Mouse (Mus musculus): Measurements from ENCODE around the gene Dapk2.
"Not testable (repeated sequence)": the region's sequence is repeated elsewhere in the genome, so short reads cannot be mapped to it uniquely, and the experiment has no call there.

Dapk2 gene

GRCm38 (mm10) chr9:66275267-66275991, 117.4 kb downstream of the Dapk2 start:
- peak; percentile 69 to 70 for DNase-seq (ENCODE audit: low spot score in 2 of 2)

DNA sequence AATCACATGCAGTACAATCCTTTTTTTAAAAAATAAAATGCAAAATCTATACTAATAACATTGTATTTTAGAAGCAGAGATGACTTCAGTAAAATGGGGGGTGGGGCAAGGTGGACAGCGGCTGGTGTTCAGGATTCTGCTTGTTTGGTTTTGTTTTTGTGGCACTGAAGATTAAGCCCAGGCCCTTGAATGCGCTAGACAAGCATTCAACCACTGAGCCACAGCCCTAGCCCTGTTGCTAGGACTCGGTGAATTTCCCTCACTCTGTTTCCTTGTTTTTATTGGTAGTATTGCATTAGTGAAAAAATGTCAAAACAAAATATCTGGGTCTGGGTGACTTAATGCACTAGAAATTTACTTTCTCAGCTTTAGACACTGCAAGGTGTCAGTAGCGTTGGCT, 118.0 kb downstream of the Dapk2 start:
- no peak for DNase-seq (ENCODE audit: low spot score in 2 of 2)

- no peak for DNase-seq (ENCODE audit: low spot score in 2 of 2)
Measured at GRCm38 (mm10) chr9:66276697-66277385, 118.8 kb downstream of the Dapk2 start.

DNA sequence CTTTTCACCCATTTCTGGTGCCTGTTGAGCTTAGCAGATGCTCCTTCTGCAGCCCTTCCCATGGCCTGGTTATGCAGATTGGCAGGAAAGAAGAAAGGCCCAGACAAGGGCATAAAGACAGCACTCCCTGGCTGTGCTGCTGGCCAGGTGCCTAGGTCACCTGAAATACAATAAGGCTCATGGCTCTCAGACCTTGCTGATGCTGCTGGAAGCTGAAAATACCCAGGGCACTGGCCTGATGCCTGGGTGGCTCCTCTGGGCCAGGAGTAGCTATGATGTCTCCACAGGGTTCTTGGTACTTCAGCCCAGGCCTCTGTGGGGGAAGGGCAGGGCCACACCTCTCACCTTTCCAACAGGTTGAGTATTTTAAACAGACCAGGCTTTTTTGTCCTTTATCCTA, 121.6 kb downstream of the Dapk2 start:
- no peak for DNase-seq (ENCODE audit: low spot score in 2 of 2)

GRCm38 (mm10) chr9:66280496-66280895, 122.5 kb downstream of the Dapk2 start:
- no peak for DNase-seq (ENCODE audit: low spot score in 2 of 2)

DNA sequence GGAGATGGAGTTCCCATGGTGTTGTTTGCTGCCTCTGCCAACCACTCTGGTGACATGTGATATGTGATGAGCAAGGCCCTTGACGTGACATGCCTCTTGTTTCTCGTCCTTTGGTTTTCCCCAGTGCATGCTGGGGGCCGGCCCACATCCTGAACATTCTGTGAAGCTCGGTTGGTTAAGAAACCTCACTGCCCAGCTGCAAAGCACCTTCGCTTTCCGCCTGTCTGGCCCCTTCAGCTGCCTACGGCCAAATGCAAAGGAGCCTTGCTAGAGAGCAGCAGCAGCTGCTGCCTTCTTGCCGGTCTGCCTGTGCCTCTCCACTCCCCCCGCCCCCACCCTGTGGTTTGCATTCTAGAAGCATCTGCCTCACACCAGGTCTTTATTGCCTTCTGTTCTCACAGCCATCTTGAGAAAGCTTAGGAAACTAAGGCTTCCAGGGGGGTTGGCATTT, 123.5 kb downstream of the Dapk2 start:
- DNase-seq (ENCODE audit: low spot score in 2 of 2): no peak

DNA sequence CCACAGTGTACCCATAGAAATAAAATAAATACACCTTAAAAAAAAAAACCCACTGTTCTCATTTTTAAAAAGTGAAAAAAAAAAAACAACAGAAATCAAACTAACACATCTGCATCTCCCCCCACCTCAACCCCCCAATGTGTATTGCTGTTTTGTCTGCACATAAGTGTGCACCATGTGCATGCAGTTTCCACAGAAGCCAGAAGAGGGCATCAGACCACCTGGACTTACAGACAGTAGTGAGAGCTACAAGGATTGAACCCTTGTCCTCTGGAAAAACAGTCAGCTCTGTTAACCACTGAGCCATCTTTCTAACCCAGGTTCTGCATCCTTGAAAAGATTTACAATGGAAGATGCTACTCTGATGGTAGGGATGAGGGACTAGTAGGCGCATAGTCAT, 124.6 kb downstream of the Dapk2 start:
- no peak for DNase-seq (ENCODE audit: low spot score in 2 of 2)

- peak; percentile 74 to 81 for DNase-seq (ENCODE audit: low spot score in 2 of 2)
Measured at GRCm38 (mm10) chr9:66283565-66284203, 125.7 kb downstream of the Dapk2 start.

- not testable (repeated sequence) for DNase-seq (ENCODE audit: low spot score in 2 of 2)
Measured at GRCm38 (mm10) chr9:66285241-66285640, 127.2 kb downstream of the Dapk2 start.

- DNase-seq (ENCODE audit: low spot score in 2 of 2): no peak
Measured at GRCm38 (mm10) chr9:66285901-66286300, 127.9 kb downstream of the Dapk2 start.

DNA sequence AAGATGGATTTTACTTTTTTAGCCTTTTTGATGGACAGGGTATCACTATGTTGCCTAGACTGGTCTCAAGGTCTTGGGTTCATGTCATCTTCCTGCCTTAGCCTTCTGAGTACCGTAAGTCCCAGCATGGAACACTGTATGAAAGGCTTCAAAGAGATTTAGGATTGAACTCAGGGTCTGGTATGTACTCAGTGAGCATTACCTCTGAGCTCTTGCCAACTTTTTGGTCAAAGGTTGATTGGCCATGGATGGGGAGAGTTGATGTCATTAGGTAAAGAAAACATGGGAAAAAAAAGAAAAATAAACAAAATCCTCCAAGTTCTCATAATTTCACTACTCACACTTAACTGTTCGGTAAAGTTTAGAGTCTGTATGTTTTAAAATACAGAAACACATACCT, 132.7 kb downstream of the Dapk2 start:
- no peak for DNase-seq (ENCODE audit: low spot score in 2 of 2)

DNA sequence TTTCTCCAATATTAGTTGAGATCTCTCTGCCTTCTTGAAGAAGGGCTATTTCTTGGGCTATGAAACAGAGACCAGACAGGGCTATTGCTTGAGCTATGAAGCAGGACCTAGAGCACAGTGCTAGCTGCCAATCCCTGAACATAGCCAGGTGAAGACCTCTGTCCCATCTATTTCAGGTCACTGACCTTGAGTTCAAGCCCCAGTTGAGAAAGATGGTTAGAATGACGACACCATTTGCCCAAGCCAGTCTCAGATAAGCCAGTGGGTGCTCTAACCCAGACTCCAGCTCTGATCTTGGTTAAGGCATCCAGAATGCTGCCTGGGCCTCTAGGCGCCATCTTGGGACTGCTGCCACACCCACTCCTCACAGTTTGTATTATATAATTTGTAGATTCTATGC, 135.3 kb downstream of the Dapk2 start:
- no peak for DNase-seq (ENCODE audit: low spot score in 2 of 2)

- DNase-seq (ENCODE audit: low spot score in 2 of 2): no peak
Measured at GRCm38 (mm10) chr9:66294227-66294626, 136.2 kb downstream of the Dapk2 start.

DNA sequence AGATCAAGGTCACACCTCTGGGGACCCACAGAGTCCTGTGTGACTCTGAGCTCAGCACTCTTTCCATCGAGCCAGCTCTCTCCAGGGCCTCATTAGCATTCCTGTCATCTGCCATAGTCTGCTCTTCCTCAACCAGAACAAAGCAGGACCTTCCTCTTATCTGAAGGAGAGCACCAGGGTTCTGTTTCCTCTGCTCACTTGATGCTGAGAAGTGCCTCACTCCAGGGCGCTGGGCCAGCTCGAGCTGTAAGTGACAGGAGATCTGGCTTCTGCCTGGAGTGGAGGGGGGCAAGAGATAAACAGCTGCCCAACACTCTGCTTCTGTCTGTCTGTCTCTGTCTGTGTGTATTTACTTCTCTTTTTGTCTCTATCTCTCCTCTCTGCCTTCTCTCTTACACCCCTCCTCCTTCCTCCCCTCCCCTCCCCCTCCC, 137.0 kb downstream of the Dapk2 start:
- no peak for DNase-seq (ENCODE audit: low spot score in 2 of 2)

GRCm38 (mm10) chr9:66295577-66296120, 137.6 kb downstream of the Dapk2 start:
- DNase-seq (ENCODE audit: low spot score in 2 of 2): no peak

DNA sequence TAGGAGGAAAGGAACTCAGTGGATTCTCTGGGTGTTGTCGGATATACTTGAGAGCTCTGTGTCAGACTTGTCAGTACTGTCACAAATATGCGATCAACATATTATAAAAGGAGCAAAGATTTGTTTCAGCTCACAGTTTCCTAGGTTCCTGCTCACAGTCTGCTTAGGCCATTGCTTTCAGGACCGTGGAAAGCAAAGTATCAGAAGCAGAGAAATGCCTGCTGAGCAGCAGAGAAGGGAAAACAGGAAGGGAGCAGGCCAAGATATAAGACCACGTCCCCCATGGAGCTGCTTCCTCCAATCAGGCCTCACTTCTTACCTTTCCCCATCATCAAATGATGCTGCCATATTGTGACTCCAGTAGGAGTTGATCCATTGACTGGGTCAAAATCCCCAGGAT, 140.8 kb downstream of the Dapk2 start:
- no peak for DNase-seq (ENCODE audit: low spot score in 2 of 2)

GRCm38 (mm10) chr9:66300448-66301027, 142.5 kb downstream of the Dapk2 start:
- no peak for DNase-seq (ENCODE audit: low spot score in 2 of 2)

GRCm38 (mm10) chr9:66304320-66305090, 146.5 kb downstream of the Dapk2 start:
- no peak for DNase-seq (ENCODE audit: low spot score in 2 of 2)

- DNase-seq (ENCODE audit: low spot score in 2 of 2): peak; percentile 83 to 87
Measured at GRCm38 (mm10) chr9:66305121-66306112, 147.4 kb downstream of the Dapk2 start.

DNA sequence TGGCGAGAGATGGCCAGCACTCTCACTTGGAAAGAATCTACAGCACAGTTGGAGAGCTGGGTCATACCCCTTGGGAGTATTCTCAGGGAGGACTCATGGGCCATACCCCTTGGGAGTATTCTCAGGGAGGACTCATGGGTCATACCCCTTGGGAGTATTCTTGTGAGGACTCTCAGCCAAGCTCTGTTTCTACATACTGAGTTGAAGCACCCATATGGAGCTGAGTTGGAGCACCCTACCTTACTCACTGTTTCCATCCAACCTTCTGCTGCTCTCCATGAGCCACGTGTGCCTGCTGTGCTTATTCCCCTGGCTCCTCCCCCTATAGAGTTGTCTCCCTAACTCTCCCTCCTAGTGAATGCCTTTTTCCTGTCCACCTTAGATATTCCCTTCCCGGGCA, 148.4 kb downstream of the Dapk2 start:
- DNase-seq (ENCODE audit: low spot score in 2 of 2): no peak
